Mouse (Mus musculus) heart, embryonic 14.5 days (tissue): ENCODE measurements around the gene Misp. TPM values are rescaled to one million over a fixed set of nuclear protein-coding genes. Genes with fewer than 3 reads are reported as not detected.

Experiments used
- ATAC-seq: fragments of 200-750 bp; cut with Nextera tagmentation; 2 replicates; pipeline ENCODE4 v1.8.0; 2017; ENCODE audit warnings: low read depth, moderate TSS enrichment; ENCODE audit not compliant: insufficient number of reproducible peaks, insufficient read depth, low FRiP score
- H3K27ac ChIP-seq, 2 experiments: fragments of 200-500 bp in 1 of 2; fragments of 300-500 bp in 1 of 2; sonication (generic) in 1 of 2; replicated peaks in 1 of 2; 2 replicates each; pipeline ENCODE4 v1.5.1; 2012 to 2014; ENCODE audit warnings: low read depth in 2 of 2, low read length in 2 of 2, control low read depth in 1 of 2, mild to moderate bottlenecking in 1 of 2, mixed read lengths in 1 of 2; ENCODE audit not compliant: control insufficient read depth in 1 of 2, insufficient read depth in 1 of 2
- H3K27me3 ChIP-seq: fragments of 300-500 bp; sonication (generic); 2 replicates; pipeline ENCODE4 v1.6.1; 2014; ENCODE audit warnings: mild to moderate bottlenecking, low read length, control low read depth; ENCODE audit not compliant: control insufficient read depth, insufficient read depth
- H3K36me3 ChIP-seq: fragments of 300-500 bp; sonication (generic); 2 replicates; pipeline ENCODE4 v1.6.1; 2014; ENCODE audit warnings: mild to moderate bottlenecking, control low read depth, low read length, mixed read lengths; ENCODE audit not compliant: control insufficient read depth, insufficient read depth
- H3K4me1 ChIP-seq, 2 experiments: fragments of 200-500 bp in 1 of 2; fragments of 300-500 bp in 1 of 2; sonication (generic) in 1 of 2; 2 replicates each; pipeline ENCODE4 v1.6.1; 2012 to 2014; ENCODE audit warnings: low read length in 2 of 2, control low read depth in 1 of 2, mixed read lengths in 1 of 2; ENCODE audit not compliant: control insufficient read depth in 2 of 2, insufficient read depth in 2 of 2
- H3K4me2 ChIP-seq: fragments of 300-500 bp; sonication (generic); 2 replicates; pipeline ENCODE4 v1.6.1; 2014; ENCODE audit warnings: mild to moderate bottlenecking, low read length
- H3K4me3 ChIP-seq, 2 experiments: fragments of 200-500 bp in 1 of 2; fragments of 300-500 bp in 1 of 2; sonication (generic) in 1 of 2; 2 replicates each; pipeline ENCODE4 v1.5.1; 2012 to 2014; ENCODE audit warnings: low read length in 2 of 2, mild to moderate bottlenecking in 2 of 2, control low read depth in 1 of 2, low read depth in 1 of 2, moderate library complexity in 1 of 2; ENCODE audit not compliant: control insufficient read depth in 1 of 2, insufficient read depth in 1 of 2
- H3K9ac ChIP-seq: fragments of 300-500 bp; sonication (generic); 2 replicates; pipeline ENCODE4 v1.6.1; 2014; ENCODE audit warnings: mild to moderate bottlenecking, low read length
- H3K9me3 ChIP-seq: fragments of 300-500 bp; sonication (generic); 2 replicates; pipeline ENCODE4 v1.6.1; 2016; ENCODE audit warnings: low read length, control low read depth; ENCODE audit not compliant: control insufficient read depth
- WGBS: fragments of 180-500 bp; shearing (Covaris S2); extraction: QIAGEN DNeasy Blood & Tissue Kit; methylation state at CpG from one replicate; pipeline ENCODE4 v1.1.7; 2014; 5-methylcytosine and 5-hydroxymethylcytosine counted together
- polyA plus RNA-seq: library from polyadenylated mRNA; unstranded; fragments of >200 nt; fragmentation: Nextera tagmentation; extraction: Ambion mirVana; gene quantifications from 2 replicates; pipeline ENCODE4 v1.2.1, GENCODE M21; 2014

Misp gene
- polyA plus RNA-seq, 1 experiment from 2014 or later: 0.61 TPM

DNA sequence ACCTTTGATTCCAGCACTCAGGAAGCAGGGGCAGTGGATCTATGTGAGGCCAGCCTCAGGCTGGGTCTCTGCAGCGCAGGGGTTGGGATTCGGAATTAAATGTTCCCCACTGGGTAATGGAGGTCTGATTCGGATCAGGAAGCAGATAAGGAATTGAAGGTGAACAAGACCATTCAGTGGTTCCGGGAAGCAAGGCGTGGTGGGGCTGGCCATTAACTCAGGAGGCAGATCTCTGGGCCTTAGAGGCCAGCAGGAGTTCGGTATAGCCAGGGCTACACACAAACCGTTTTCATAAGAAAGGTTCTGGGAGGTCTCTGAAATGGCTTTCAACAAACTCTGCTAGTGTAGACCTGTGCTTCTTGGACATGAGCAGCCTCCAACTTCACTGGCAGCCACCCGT is 32.0 kb downstream of the Misp start:
- Histone ChIP-seq H3K4me1 (peaks cover 41 to 48% of the 10 kb centered on the region in 2 experiments), H3K4me3 (peak overlapping the region; percentile 27 to 94), H3K4me2 (peak overlapping the region; percentile 93), H3K9me3 (no peaks in the 10 kb centered on the region), H3K27ac (peak overlapping the region; percentile 100), H3K27me3 (no peaks in the 10 kb centered on the region), H3K9ac (peak overlapping the region; percentile 90), H3K36me3 (peaks cover 23% of the 10 kb centered on the region; the same call in 1 of the 2 replicates)
- ATAC-seq: no peak
- 28% methylated on average over 8 of the region's 8 CpGs for WGBS

DNA sequence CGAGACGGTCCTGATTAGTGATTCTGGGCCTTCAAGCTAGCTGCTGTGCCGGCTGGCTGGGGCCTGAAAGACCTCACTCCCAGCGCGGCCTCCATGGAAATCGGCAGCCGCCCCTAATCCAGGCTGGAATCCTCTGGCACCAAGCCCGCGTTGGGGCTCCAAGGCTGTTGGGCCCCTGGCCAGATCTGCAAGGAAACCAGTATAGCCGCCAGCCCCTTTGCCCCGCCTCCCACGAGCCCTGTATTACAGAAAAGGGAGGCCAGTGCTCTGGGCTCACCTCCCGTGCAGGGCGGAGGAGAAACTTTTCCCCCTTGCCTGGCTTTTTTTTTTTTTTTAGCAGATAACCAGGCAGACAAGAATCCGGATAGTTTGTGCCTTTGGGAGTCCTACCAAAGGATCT is 32.6 kb downstream of the Misp start:
- Histone ChIP-seq H3K9ac (peak overlapping the region; percentile 90), H3K4me1 (peaks cover 46 to 53% of the 10 kb centered on the region in 2 experiments), H3K36me3 (peaks cover 26% of the 10 kb centered on the region; the same call in 1 of the 2 replicates), H3K27ac (peak overlapping the region; percentile 100), H3K9me3 (no peaks in the 10 kb centered on the region), H3K27me3 (no peaks in the 10 kb centered on the region), H3K4me2 (peak overlapping the region; percentile 93), H3K4me3 (peak overlapping the region; percentile 62 to 94)
- peak; percentile 52 for ATAC-seq
- WGBS: under 1% methylated on average over 15 of the region's 15 CpGs

DNA sequence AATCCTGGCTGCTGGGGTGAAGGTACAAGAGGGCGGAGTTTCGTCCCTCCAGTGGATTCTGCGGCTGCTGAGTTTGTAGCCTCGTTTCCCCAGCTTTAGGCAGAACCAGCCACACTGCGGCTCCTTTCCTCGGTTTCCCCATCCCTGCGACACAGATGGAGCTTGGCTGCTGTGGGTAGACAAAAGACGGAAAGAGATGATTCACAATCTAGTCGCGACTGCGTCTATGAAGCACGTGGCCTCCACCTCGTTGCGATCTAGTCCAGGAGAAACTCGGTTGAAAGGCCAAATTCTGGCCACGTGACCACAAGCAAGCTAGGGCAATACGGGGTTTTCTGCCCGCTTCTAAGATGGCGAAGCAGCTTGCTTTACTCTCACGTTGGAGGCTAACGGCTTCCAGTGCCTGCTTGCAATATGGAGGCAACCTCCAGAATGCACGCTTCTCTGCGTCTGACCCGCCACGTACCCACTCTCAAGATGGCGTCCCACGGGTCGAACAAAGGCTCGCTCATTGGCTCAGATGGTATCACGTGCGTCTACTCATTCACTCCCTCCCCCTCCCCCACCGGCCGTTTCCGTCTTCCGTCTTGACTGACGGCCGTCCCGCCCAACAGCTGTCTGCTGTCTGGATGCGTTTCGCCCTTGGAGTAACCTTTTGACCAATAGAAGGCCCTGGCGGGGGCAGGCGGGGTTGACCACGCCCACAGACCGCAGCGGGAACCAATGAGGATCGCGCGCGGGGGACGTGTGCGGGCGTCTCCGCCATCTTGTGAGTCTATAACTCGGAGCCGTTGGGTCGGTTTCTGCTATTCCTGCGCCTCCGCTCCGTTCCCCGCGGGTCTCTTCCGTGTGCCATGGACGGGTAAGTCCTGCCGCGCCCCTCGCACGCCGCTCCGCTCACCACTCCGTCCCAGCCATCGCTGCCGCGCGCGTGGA is 33.3 kb downstream of the Misp start, which contains the start of gene Ptbp1:
Gene Ptbp1 (plus strand): TSS at position 568 of the 936 bp plus-strand sequence.
- H3K4me1 ChIP-seq: peaks cover 54 to 61% of the 10 kb centered on the region in 2 experiments
- peak within 1 kb of the TSS; percentile 97 for H3K4me2 ChIP-seq
- H3K9me3 ChIP-seq: no peaks in the 10 kb centered on the region
- peak within 1 kb of the TSS; percentile 100 for H3K27ac ChIP-seq
- H3K27me3 ChIP-seq: no peaks in the 10 kb centered on the region
- WGBS: under 1% methylated on average over 75 of the region's 75 CpGs
- H3K4me3 ChIP-seq: peak within 1 kb of the TSS; percentile 90 to 94
- peaks cover 32% of the 10 kb centered on the region for H3K36me3 ChIP-seq
- peak within 1 kb of the TSS; percentile 99 for H3K9ac ChIP-seq
- peak; percentile 88 for ATAC-seq

DNA sequence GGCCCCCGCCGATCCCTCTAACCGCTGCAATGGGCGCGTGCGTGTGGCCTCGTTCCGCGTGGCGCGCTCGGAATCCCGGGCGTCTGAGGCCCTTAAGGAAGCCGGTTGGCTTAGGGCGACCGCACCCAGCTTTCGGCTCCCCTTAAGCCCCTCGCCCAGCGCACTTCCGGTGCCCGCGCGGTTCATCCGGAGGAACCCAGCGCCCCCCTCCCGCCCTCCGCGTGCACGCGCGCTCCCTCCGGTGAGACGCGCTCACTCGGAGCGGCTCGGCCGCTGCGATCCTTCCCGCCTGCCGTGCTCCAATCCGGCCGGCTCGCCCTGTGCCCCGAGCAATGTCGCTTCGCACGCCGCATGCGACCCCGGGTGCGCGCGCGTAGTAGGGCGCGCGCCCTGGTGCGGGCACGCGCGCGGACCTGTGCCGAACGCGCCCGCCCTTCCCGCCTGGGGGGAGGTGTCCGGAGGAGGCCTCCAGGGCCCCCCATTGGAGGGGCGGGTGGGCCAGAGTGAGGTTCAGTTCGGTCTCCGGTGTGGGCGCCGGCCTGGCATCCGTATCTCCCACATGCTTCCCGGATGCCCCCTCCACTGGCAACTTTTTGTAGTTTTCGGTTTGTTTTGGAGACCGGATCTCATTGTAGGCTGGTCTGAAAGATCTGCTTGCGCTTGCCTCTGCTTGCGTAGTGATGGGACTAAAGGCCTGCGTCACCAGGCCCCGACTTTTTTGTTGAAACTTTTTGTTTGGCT is 34.2 kb downstream of the Misp start:
- peaks cover 53 to 69% of the 10 kb centered on the region in 2 experiments for H3K4me1 ChIP-seq

DNA sequence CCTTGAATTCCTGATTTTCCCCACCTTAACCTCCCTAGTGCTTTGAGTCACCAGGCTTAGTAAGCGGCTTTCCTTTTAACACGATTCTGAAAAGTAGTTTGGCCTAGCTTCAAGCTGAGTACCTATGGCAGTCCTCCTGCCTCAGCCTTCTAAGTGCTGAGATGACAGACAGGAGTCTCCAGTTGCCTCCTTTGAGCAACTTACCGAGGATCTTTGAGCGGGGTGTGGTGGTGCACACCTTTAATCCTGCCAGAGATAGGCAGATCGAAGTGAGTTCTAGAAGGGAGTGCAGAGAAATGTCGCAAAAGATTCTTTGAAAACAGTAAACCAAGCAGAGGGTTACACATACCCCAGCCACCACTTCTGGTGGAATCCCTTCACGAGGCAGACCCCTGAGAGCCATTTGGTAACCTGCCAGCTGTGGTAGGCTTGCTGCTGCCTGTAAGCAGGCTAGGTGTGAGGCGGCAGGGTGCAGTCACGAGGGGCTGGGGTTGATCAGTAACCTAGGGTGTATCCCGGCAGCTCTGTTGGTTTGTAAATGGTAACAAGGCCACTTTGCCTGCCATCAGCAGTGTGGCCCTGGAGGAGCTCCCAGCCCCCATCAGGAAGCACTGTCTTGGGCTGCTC is 34.9 kb downstream of the Misp start:
- H3K4me1 ChIP-seq: peaks cover 50 to 68% of the 10 kb centered on the region in 2 experiments
- 2% methylated on average over 10 of the region's 10 CpGs for WGBS

More for the DNA sequence above, 34.2 kb downstream of the Misp start:
- peak overlapping the region; percentile 97 for H3K4me2 ChIP-seq
- peaks cover 40% of the 10 kb centered on the region for H3K36me3 ChIP-seq
- H3K27me3 ChIP-seq: no peaks in the 10 kb centered on the region
- H3K9me3 ChIP-seq: no peaks in the 10 kb centered on the region
- peak overlapping the region; percentile 99 for H3K9ac ChIP-seq
- H3K4me3 ChIP-seq: peak overlapping the region; percentile 90 to 94
- peak; percentile 16; the same call in 1 of the 2 replicates for ATAC-seq
- WGBS: under 1% methylated on average over 79 of the region's 83 CpGs
- H3K27ac ChIP-seq: peak overlapping the region; percentile 99 to 100

DNA sequence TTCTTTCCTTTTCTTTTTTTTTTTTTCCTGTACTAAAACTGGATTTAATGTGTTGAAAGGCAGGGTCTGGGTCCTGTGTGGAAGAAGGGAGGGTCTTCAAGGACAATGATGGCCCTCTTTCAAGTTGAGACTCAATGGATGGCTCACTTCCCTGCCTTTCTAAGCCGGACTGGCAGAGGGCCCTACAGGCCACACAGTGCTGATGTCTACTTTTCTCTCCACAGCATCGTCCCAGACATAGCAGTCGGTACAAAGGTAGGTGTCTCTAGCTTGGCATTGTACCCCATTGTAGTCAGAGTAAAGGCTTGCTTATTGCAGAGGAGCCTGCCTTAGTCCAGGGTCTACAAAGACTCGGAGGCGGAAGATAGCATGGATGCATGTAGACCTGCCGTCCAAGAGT is 35.5 kb downstream of the Misp start:
- ATAC-seq: no peak
- Histone ChIP-seq H3K4me1 (peaks cover 50 to 66% of the 10 kb centered on the region in 2 experiments), H3K9ac (peak overlapping the region; percentile 99)

More for the DNA sequence above, 34.9 kb downstream of the Misp start:
- Histone ChIP-seq H3K27ac (peak overlapping the region; percentile 99 to 100), H3K27me3 (no peaks in the 10 kb centered on the region), H3K9me3 (no peaks in the 10 kb centered on the region), H3K9ac (peak overlapping the region; percentile 99), H3K36me3 (peaks cover 47% of the 10 kb centered on the region), H3K4me2 (peak overlapping the region; percentile 97), H3K4me3 (peak overlapping the region; percentile 90 to 94)
- ATAC-seq: no peak

More for the DNA sequence above, 35.5 kb downstream of the Misp start:
- Histone ChIP-seq H3K4me3 (peak overlapping the region; percentile 90 to 94), H3K27me3 (no peaks in the 10 kb centered on the region), H3K4me2 (peak overlapping the region; percentile 97), H3K27ac (peak overlapping the region; percentile 99 to 100), H3K36me3 (peaks cover 54% of the 10 kb centered on the region), H3K9me3 (no peaks in the 10 kb centered on the region)
- WGBS: 16% methylated on average over 6 of the region's 6 CpGs
